14 mouse cellular contexts compared by ENCODE assay signal in the genomic region with DNA sequence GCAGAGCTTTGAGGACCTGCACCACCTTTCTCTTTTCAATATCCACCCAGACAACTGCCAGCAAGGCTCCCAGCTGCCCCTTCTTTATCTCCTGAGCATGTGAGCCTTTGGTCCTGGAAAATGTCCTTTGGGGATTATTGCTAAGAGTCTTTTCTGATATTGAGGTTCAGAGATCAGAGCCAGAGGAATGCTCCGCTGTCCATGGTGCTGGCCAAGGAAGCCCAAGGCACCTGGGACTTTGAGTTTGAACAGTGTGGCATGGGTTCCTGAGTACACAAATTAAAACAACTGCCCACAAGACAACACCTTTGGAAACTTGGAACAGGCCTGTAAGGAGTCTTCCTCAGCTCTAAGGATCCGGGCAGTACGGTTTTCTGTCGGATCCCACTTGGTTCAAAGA. TPM values are rescaled to one million over a fixed set of nuclear protein-coding genes. Genes with fewer than 3 reads are reported as not detected.
DNase-seq lines count a peak whose midpoint lies in the region; TF ChIP-seq lines count a peak whose summit lies in the region.
"Had no signal": no experiment of that assay in that cellular context is flagged by ENCODE, and none has a peak within 500 bp of the region (broad histone marks: within the 10 kb centered on the region; RNA-seq: fewer than 3 reads in every experiment).

No protein-coding gene starts in this region.

- no peak overlapping the region for H3K4me3 ChIP-seq in lung, adult 2 months (replicated peaks; ENCODE audit: extremely low read depth, low read depth, low read length)
- H3K4me3 ChIP-seq: heart, adult 2 months; liver, embryonic 12.5 days had no signal

- no peak for TF ChIP-seq CTCF in lung, adult 2 months (IDR thresholded peaks at IDR 0.05; ENCODE audit: insufficient read depth, low read length)

- peak; percentile 23 to 50 for DNase-seq in heart, postnatal 10 days
- DNase-seq in heart, adult 9 months (ENCODE audit: low spot score in 2 of 2), result no peak
- DNase-seq in lung, postnatal 14 days, result peak; percentile 10
- no peak for DNase-seq in lung, adult 2 months
- peak; percentile 37 for DNase-seq in ZHBTc4 (ENCODE audit: low read depth, low spot score)
- peak; percentile 71 for DNase-seq in mesoderm, embryonic 11.5 days (ENCODE audit: low read depth, low spot score)
- DNase-seq in frontal cortex, postnatal 10 days (ENCODE audit: low spot score in 2 of 2), result no peak
- no peak for DNase-seq in cerebellum, adult 11-12 months
- DNase-seq: heart, adult 2 months; thymus, postnatal 25 days had no signal

- intact Hi-C loops in heart, postnatal 10 days (cut with DNase I), result no loop called here

- no peaks in the 10 kb centered on the region for H3K4me1 ChIP-seq in lung, adult 2 months (ENCODE audit: control insufficient read depth, insufficient read depth, low read length)
- H3K4me1 ChIP-seq: liver, embryonic 12.5 days had no signal

- 65% methylated on average over 4 of the region's 4 CpGs for WGBS in lung, adult 2 months

- no peak for TF ChIP-seq POLR2A in lung, adult 2 months (IDR thresholded peaks at IDR 0.05; ENCODE audit: borderline replicate concordance, extremely low read depth, low read depth, low read length)

RNA-seq across cellular contexts. Expression of gene Slc28a3, which starts 52.6 kb away (rescaled TPM):
- not detected for total RNA-seq in heart, postnatal 10 days (2021)
- 0.26 and 2.0 TPM in 2 replicates for polyA plus RNA-seq in lung, adult 2 months (2012; rRNA removed)
- total RNA-seq: heart, adult 2 months had no signal
- polyA plus RNA-seq: cortical plate, adult 2 months; forebrain, embryonic 16.5 days; liver, embryonic 12.5 days; midbrain, embryonic 11.5 days had no signal

Comparison
In these comparisons a context has a peak if more than half of its experiments do, and no peak if none do; other contexts are left out.
1. DNase-seq: peak in heart, postnatal 10 days (2 of 2), lung, postnatal 14 days (single experiment), ZHBTc4 (single experiment) and mesoderm, embryonic 11.5 days (single experiment); none in heart, adult 9 months (0 of 2), lung, adult 2 months (single experiment), frontal cortex, postnatal 10 days (0 of 2) and cerebellum, adult 11-12 months (single experiment).